Mouse (Mus musculus) liver, postnatal 0 days (tissue): ENCODE results near the gene Tmem161a.

Experiments used
- CTCF ChIP-seq: sonication (generic); IDR thresholded peaks from 2 replicates; pipeline ENCODE4 v1.5.1; 2016; ENCODE audit warnings: antibody characterized with exemption, low read depth
- EP300 ChIP-seq: IDR thresholded peaks from 2 replicates; pipeline ENCODE4 v1.6.1; 2016; ENCODE audit warnings: antibody characterized with exemption, low read depth, mild to moderate bottlenecking

- TF ChIP-seq CTCF: no peak
- TF ChIP-seq EP300: no peak
Observed at GRCm38 (mm10) chr8:70139981-70140380, 32.2 kb upstream of the Tmem161a start.
